Mouse (Mus musculus): ENCODE results near the gene Denr. TPM values are rescaled to one million over a fixed set of nuclear protein-coding genes. Genes with fewer than 3 reads are reported as not detected.

Gene Denr
- total RNA-seq, 2 experiments from 2014 or later = 40.7 to 42.5 TPM

DNA sequence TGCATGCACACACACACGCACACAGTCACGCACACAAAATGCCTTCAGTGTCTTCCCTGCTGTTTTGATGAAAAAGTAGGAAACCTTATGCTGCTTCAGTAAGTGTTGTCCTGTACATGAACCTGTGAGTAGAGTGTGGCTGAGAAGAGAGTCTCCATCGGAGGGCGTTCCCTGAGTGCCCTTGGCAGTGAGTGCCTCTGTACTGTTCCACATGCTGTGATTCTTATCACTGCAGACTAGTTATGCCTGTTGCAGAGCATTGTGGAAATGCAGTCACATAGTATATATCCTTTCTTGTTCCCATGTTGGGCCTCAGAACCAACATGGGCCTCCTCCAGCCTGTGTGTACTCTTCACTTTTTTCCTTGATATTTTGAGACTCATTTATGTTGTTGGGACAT is 57.2 kb downstream of the Denr start:
- intact Hi-C loops (cut with DNase I) = no loop called here
- DNase-seq = no peak

DNA sequence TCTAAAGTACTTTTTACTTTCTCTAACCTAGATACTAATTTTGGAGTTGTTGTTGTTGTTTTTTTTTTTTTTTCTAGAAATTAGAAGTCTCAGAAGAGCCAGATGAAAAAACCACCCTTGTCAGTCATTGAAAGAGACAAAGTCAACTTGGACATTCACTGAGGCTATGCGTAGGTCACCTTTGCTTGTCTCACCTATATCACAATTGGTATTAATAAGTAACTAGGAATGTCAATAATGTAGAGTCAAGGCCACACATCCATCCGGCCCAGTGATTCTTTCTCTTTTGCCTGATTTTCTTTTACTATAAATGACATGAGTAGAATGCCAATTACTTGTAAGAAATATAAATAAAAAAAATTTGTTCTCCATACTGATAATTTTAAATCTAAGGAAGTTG is 59.8 kb downstream of the Denr start:
- intact Hi-C loops (cut with DNase I) = no loop called here
- no peak for DNase-seq

DNA sequence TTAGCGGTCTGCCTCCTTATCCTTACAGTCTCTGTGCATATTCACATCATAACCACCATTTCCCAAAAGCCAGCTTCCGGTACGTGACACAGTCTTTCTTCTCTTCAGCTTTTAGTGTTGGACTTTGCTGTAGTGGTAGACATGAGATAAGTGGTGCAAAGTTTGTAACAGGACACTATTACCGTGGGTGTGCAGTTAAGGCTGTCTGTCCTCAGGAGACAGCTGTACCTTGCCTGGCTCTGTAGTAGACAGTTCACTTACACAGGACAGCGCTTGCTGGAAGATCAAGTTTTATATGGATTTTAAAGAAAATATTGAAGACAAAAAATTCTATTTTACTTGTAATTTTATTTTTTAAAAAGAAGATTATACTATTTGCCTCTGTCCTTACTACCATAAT is 61.5 kb downstream of the Denr start:
- intact Hi-C loops (cut with DNase I) = no loop called here

DNA sequence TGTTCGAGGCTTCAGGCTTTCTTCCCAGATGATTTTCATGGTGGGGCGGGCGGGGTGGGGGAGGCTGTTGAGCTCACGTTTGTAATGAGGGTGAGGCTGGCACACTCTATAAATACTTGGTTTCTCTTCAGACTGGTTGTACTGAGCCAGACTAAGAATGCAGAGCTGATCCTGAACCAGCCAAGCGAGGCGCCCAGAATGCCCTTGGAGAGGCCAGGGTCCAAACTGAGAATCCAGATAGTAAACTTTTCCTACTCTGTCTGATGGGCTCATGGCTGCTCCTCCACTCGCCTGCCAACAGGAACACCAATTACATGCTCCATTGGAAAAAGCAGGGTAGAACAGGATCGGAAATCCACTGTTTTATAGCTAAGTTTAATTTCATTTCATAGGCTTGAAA is 62.2 kb downstream of the Denr start:
- DNase-seq = no peak
- intact Hi-C loops (cut with DNase I) = no loop called here

More for the DNA sequence above, 61.5 kb downstream of the Denr start:
- DNase-seq = no peak

DNA sequence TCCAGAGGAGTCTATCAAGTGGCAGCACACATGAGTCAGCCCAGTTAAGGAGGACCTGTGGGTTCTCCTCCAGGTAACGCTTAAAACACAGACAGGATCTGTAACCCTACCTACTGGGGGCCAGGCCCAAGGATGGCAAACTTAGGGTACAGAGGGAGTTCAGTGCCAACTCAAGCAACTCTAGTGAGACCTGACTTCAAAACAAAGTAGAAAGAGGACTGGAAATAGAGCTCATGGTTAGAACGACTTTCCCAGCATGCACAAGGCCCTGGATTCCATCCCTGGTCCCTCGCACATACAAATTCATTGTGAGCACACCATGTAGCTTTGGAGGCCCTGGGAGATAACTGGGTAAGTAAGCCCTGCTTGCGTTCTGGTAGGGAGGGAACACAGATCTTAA is 63.6 kb downstream of the Denr start:
- DNase-seq = no peak
- intact Hi-C loops (cut with DNase I) = no loop called here

DNA sequence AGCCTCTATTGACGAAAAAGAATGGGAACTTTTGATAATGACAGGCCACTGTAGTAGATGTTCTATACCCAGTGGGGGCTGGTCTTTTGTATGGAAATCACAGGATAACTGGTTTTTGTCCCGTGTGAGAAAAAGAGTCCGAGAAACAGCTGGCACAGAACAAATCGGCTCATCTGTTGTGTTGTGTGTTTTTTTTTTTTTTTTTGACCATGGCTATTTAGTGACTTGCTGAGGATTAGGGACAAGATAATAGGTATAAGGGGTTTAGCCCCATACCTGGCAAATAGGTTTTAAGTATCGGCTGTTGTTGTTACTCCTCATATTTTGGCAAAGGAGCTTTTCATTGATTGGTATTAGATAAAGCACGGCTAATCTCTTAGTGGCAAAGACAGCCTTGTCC is 65.5 kb downstream of the Denr start:
- intact Hi-C loops (cut with DNase I) = no loop called here
- DNase-seq = no peak

DNA sequence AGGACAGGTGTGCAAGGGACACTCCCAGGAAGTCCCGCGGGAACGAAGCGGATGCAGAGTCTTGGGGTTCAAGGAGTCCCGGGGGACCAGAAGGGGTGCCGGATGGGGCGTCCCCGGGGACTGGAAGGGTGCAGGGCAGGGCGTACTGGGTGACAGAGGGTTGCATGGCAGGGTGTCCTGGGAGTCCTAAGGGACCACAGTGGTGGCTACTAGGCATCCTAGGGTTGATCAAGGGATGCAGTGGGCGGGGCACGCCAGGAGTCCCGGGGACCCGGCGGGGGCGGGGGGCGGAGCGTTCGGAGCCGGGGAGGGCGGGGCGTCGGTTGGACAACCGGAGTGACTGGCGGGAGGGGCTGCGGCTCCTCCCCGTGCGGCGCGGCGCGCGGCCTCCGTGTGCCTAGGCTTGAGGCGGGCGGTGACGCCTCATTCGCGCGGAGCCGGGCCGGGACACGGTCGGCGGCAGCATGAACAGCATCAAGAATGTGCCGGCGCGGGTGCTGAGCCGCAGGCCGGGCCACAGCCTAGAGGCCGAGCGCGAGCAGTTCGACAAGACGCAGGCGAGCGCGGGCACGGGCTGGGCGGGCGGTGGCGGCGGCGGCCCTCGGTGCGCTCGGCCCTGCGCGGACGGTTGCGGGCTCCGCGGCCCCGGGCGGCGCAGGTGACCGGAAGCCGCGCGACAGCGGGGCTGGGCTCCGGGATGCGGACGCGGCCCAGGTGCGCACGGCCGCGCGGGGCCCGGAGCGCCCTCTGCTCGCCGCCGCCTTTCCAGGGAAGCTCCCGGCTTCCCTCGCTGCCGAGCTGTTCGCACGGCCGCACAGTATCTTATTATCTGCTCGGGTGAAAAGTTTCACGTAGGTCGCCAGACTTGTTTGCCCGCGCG is 66.6 kb downstream of the Denr start, which contains the start of gene Hip1r:
Gene Hip1r, plus strand, starts transcription at position 330 of the 880 bp plus-strand sequence.
- peak; percentile 57 to 73 for DNase-seq
- intact Hi-C loops (cut with DNase I) = no loop called here

DNA sequence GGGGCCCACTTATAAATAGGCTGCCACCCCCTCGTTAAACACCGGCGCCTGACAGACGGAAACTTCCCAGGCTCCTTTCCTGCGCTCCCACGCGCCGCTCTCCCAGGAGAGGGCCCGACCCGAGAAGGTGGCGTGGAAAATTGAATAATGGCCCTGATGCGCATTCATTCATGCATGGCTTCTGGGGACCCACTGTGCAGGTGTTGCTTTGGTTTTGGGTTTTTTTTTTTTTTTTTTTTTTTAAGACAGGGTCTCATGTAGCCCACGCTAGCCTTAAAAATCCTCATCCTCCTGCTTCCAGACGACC is 67.2 kb downstream of the Denr start:
- intact Hi-C loops (cut with DNase I) = no loop called here
- no peak for DNase-seq

DNA sequence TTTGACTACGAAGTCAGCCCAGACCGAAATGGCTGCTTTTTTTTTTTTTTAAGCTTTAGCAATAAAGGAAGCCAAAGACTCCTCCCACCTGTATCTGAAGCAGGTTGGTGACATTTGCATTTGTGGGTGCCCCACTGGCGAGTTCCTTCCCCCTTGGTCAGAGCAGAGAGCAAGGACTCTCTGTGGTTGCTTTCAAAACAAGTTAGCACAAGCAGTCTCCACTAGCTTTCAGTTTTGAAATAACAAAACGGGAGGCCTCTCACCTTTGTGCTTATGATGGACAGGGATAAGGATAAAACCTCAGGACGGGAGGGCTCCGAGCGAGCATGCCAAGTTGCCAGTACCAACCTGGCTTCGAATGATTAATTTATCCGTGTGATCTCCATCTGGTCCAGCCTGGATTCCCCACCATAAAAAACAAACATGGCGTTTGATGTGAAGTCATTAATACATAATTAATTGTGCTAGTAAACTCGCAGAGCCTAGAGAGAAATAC is 67.7 kb downstream of the Denr start:
- intact Hi-C loops (cut with DNase I) = no loop called here
- DNase-seq = no peak

DNA sequence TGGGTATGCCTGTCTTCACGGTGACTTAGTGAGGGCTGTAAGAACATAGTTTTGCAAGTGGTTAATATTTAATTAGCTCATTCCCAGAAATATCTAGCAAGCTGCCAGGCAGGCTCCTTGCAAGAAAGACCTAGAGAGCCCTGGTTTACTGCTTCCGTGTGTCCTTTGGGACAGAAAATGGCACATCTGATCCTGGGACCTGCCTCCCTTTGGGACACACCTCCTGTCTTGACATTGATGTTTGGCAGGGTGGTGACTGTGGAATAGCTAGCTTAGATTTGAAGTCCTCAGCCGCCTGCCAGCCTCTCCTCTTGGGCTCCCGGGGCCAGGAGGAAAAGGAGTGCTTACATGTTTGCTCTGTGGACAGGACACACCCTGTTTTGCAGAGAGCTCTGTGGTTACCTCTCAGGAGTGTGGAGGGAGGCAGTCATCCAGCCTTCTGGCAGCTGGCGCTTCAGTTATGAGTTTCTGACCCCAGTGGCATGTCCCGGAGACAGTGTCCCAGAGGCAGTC is 68.7 kb downstream of the Denr start:
- no peak for DNase-seq

DNA sequence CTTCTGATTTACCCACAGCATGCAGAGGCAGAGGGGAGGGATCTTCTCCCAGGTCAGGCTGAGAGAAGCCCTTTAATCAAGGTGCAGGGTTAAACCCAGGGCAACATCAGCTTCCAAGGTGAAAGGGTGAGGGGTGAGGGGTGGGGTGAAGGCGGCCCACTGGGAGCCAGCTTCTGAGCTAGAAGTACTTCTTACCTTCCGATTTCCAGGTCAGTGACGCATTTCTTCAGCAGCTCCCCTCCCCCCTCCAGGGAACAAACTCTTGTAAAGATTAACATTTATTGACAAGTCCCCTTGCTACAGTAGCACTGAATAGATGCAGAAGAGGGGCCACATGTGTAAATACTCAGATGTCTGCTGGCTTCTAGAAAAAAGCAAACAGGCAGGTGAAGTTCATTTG is 70.3 kb downstream of the Denr start:
- intact Hi-C loops (cut with DNase I) = no loop called here
- DNase-seq = no peak

More for the DNA sequence above, 68.7 kb downstream of the Denr start:
- intact Hi-C loops (cut with DNase I) = no loop called here

DNA sequence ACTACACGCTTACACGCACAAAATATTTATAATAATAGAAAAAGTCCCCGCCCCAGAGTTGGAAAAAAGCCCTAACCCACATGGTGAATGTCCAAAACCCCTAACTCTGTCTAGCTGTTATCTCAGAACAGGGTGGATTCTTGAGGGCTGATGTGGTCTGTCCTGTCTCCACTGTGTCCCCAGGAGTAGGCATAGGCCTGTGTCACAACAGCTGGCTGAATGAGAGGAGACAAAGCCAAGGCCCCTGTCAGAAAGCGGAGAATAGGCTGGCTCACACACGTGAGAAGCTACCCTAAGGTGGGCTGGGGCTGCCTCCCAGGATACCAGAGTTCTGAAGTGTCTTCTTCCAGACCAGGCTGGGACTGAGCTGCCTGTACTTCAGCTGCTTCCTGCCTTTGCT is 71.2 kb downstream of the Denr start:
- no peak for DNase-seq
- intact Hi-C loops (cut with DNase I) = no loop called here

Other genes starting within 250 kb of the Denr start
- 100 to 1,000 TPM; 264 to 276 TPM for gene Clip1, start 222.6 kb upstream of the Denr start, total RNA-seq (2021)
- gene Zcchc8, start 186.1 kb upstream of the Denr start, total RNA-seq (2021) = 10 to 100 TPM in 1 of 2 experiments, 1 to 10 TPM in 1; 9.9 to 17.6 TPM
- 10 to 100 TPM; 30.2 to 40.5 TPM for gene Rsrc2, start 157.8 kb upstream of the Denr start, total RNA-seq (2021)
- under 1 TPM; 0.69 to 0.92 TPM for gene Kntc1, start 157.5 kb upstream of the Denr start, total RNA-seq (2021)
- under 1 TPM in 1 of 2 experiments, not detected in 1; 0.22 TPM for gene Hcar2, start 41.7 kb upstream of the Denr start, total RNA-seq (2021)
- gene Hcar1, start 27.2 kb upstream of the Denr start, total RNA-seq (2021) = under 1 TPM in 1 of 2 experiments, not detected in 1; 0.54 TPM
- gene Gm43518, start 20.2 kb downstream of the Denr start, total RNA-seq (2021) = under 1 TPM in 1 of 2 experiments, not detected in 1; 0.47 TPM
- 1 to 10 TPM; 1.1 to 1.6 TPM for gene Ccdc62, start 23.5 kb downstream of the Denr start, total RNA-seq (2021)
- 1 to 10 TPM; 7.2 to 8.1 TPM for gene Hip1r, start 66.5 kb downstream of the Denr start, total RNA-seq (2021)
- 1 to 10 TPM; 4.7 to 4.8 TPM for gene Vps37b, start 125.1 kb downstream of the Denr start, total RNA-seq (2021)
- gene Abcb9, start 188.6 kb downstream of the Denr start, total RNA-seq (2021) = 1 to 10 TPM; 8.1 to 8.8 TPM
- 10 to 100 TPM; 10.5 to 10.6 TPM for gene Ogfod2, start 205.1 kb downstream of the Denr start, total RNA-seq (2021)
- gene Arl6ip4, start 208.9 kb downstream of the Denr start, total RNA-seq (2021) = 10 to 100 TPM; 42.8 to 47.6 TPM